Mouse (Mus musculus) kidney, adult 2 months (tissue): ENCODE results near the gene Scaf1. TPM values are rescaled to one million over a fixed set of nuclear protein-coding genes. Genes with fewer than 3 reads are reported as not detected.
A peak's percentile ranks its signal among the peaks of the same experiment; 100 is the strongest.

Source experiments
- DNase-seq: peaks from one replicate; pipeline ENCODE4 v3.0.0; 2021
- H3K27ac ChIP-seq: fragments of 200-500 bp; 2 replicates; pipeline ENCODE4 v1.5.1; 2012; ENCODE audit warnings: low read depth, low read length, control low read depth, inconsistent platforms; ENCODE audit not compliant: insufficient read depth
- H3K27me3 ChIP-seq: fragments of 200-500 bp; replicated peaks from 2 replicates; pipeline ENCODE4 v1.6.1; 2012; ENCODE audit warnings: mild to moderate bottlenecking, moderate library complexity, low read length, inconsistent platforms; ENCODE audit not compliant: control insufficient read depth, insufficient read depth
- H3K36me3 ChIP-seq: fragments of 200-500 bp; 2 replicates; pipeline ENCODE4 v1.6.1; 2012; ENCODE audit warnings: mild to moderate bottlenecking, moderate library complexity, low read length, inconsistent platforms; ENCODE audit not compliant: control insufficient read depth, insufficient read depth
- H3K4me1 ChIP-seq: fragments of 200-500 bp; 2 replicates; pipeline ENCODE4 v1.6.1; 2011; ENCODE audit warnings: low read length; ENCODE audit not compliant: control insufficient read depth, insufficient read depth
- H3K4me3 ChIP-seq: fragments of 200-500 bp; 2 replicates; pipeline ENCODE4 v1.5.1; 2011; ENCODE audit warnings: mild to moderate bottlenecking, low read depth, low read length, control low read depth; ENCODE audit not compliant: insufficient read depth
- CTCF ChIP-seq: fragments of 200-500 bp; conservative IDR thresholded peaks from 2 replicates; pipeline ENCODE4 v1.5.1; 2011; ENCODE audit warnings: low read depth, mild to moderate bottlenecking, control low read depth, low read length, moderate library complexity, mixed read lengths; ENCODE audit not compliant: insufficient read depth, insufficient read length
- POLR2A ChIP-seq: fragments of 200-500 bp; IDR thresholded peaks from one replicate; pipeline ENCODE4 v1.6.1; 2011; ENCODE audit warnings: low read depth, low read length, control low read depth
- WGBS: fragments of 180-500 bp; shearing (Covaris S2); methylation state at CpG from one replicate; pipeline ENCODE4 v1.1.7; 2018; 5-methylcytosine and 5-hydroxymethylcytosine counted together
- polyA plus RNA-seq: library from polyadenylated mRNA; depleted of rRNA; stranded (reverse); fragments of >200 nt; gene quantifications from 2 replicates; pipeline ENCODE4 v1.2.3, GENCODE M21; 2012; rRNA removed

Scaf1 gene
- polyA plus RNA-seq: 38.8 and 41.1 TPM in 2 replicates

- H3K4me3 ChIP-seq: peak within 1 kb of the TSS; percentile 90
- H3K36me3 ChIP-seq: no peaks in the 10 kb centered on the region
- 1% methylated on average over 69 of the region's 69 CpGs for WGBS
- peak within 1 kb of the TSS; percentile 96 for H3K27ac ChIP-seq
- H3K4me1 ChIP-seq: peaks cover 3% of the 10 kb centered on the region; the same call in 1 of the 2 replicates
- TF ChIP-seq POLR2A (no peak), CTCF (no peak)
- DNase-seq: peak; percentile 100
- H3K27me3 ChIP-seq: no peaks in the 10 kb centered on the region
Observed at GRCm38 (mm10) chr7:45015957-45016612, at the start of gene Scaf1. Gene Scaf1, minus strand, starts transcription at chr7:45016363.

GRCm38 (mm10) chr7:45062239-45062835 is 46.2 kb upstream of the Scaf1 start, which contains the start of the genes Nosip and Prrg2:
Gene Nosip, plus strand, starts transcription at chr7:45062429.
Gene Prrg2, minus strand, starts transcription at chr7:45062677.
- H3K36me3 ChIP-seq: no peaks in the 10 kb centered on the region
- H3K4me3 ChIP-seq: peak within 1 kb of the TSS; percentile 98
- H3K27ac ChIP-seq: peak within 1 kb of the TSS; percentile 100
- H3K27me3 ChIP-seq: no peaks in the 10 kb centered on the region
- under 1% methylated on average over 31 of the region's 31 CpGs for WGBS
- DNase-seq: peak; percentile 98
- H3K4me1 ChIP-seq: peaks cover 7% of the 10 kb centered on the region; the same call in 1 of the 2 replicates
- TF ChIP-seq CTCF (0 out of 2 replicates have a peak, but pooled peaks have one; percentile 16), POLR2A (no peak)

- TF ChIP-seq CTCF (no peak), POLR2A (peak; percentile 8)
- Histone ChIP-seq H3K36me3 (no peaks in the 10 kb centered on the region), H3K4me1 (peaks cover 7% of the 10 kb centered on the region; the same call in 1 of the 2 replicates), H3K27me3 (no peaks in the 10 kb centered on the region), H3K4me3 (peak overlapping the region; percentile 55), H3K27ac (peak overlapping the region; percentile 89)
- 3% methylated on average over 11 of the region's 11 CpGs for WGBS
- peak; percentile 87 for DNase-seq
Observed at GRCm38 (mm10) chr7:45061532-45062075, 45.4 kb upstream of the Scaf1 start.

- no peak for DNase-seq
- no peaks in the 10 kb centered on the region for H3K36me3 ChIP-seq
- no peaks in the 10 kb centered on the region for H3K27me3 ChIP-seq
- WGBS: 90% methylated on average over 6 of the region's 6 CpGs
- H3K27ac ChIP-seq: no peak overlapping the region
- TF ChIP-seq CTCF: no peak
- no peak for TF ChIP-seq POLR2A
- no peak overlapping the region for H3K4me3 ChIP-seq
- H3K4me1 ChIP-seq: peaks cover 7% of the 10 kb centered on the region; the same call in 1 of the 2 replicates
Observed at GRCm38 (mm10) chr7:45060632-45061122, 44.5 kb upstream of the Scaf1 start.

- Histone ChIP-seq H3K36me3 (no peaks in the 10 kb centered on the region), H3K27ac (no peak overlapping the region), H3K4me1 (peaks cover 7% of the 10 kb centered on the region; the same call in 1 of the 2 replicates), H3K4me3 (no peak overlapping the region), H3K27me3 (no peaks in the 10 kb centered on the region)
- WGBS: 87% methylated on average over 10 of the region's 10 CpGs
- DNase-seq: no peak
- no peak for TF ChIP-seq CTCF
- TF ChIP-seq POLR2A: no peak
Observed at GRCm38 (mm10) chr7:45058607-45059571, 42.7 kb upstream of the Scaf1 start.

GRCm38 (mm10) chr7:45056972-45057348 is 40.8 kb upstream of the Scaf1 start:
- no peak overlapping the region for H3K4me3 ChIP-seq
- no peak overlapping the region for H3K27ac ChIP-seq
- no peak for DNase-seq
- no peaks in the 10 kb centered on the region for H3K27me3 ChIP-seq
- no peaks in the 10 kb centered on the region for H3K36me3 ChIP-seq
- no peak for TF ChIP-seq POLR2A
- TF ChIP-seq CTCF: no peak
- H3K4me1 ChIP-seq: peaks cover 8% of the 10 kb centered on the region; the same call in 1 of the 2 replicates
